ENCODE assay signal across 22 mouse cellular contexts in the genomic region with DNA sequence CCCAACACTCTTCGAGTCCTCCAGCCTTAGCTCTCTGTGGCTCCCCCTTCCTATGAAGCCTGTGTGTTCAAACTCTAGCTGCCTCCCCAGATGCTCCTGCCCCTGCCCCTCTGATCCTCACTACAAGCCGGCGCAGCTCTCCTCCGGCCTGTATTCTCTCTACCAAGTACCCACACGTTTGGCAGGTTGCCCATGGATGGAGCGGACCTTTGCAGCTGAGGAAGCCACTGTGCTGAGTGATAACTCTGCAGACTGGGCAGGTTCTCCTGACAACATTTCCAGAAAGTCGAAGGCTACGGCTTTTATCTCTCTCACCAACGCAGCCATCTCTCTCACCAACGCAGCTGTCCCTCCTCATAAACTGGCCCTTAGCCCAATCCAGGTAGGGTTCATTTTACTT. TPM values are rescaled to one million over a fixed set of nuclear protein-coding genes. Genes with fewer than 3 reads are reported as not detected.
DNase-seq lines count a peak whose midpoint lies in the region; ATAC-seq lines count a peak whose summit lies in the region.
"Had no signal": no experiment of that assay in that cellular context is flagged by ENCODE, and none has a peak within 500 bp of the region (broad histone marks: within the 10 kb centered on the region; RNA-seq: fewer than 3 reads in every experiment).

No protein-coding gene starts in this region.

- peak; percentile 37 for DNase-seq in heart, postnatal 4 days
- no peak for DNase-seq in heart, adult 9 months (ENCODE audit: low spot score in 2 of 2)
- DNase-seq in ovary, postnatal 36 days (ENCODE audit: low spot score) = peak; percentile 39
- no peak for DNase-seq in ovary, adult 18-20 months (ENCODE audit: low spot score)
- DNase-seq in MN1 (ENCODE audit: low spot score) = peak; percentile 20
- DNase-seq: adrenal gland, postnatal 36 days; cerebellum, adult 2 months; gastrocnemius, postnatal 14 days; heart, adult 11 months; heart, postnatal 36 days; kidney, adult 11 months; kidney, postnatal 25 days; liver, embryonic 13.5 days; lung, adult 2 months; lung, postnatal 14 days; right cerebral cortex, postnatal 25 days; thymus, adult 18-20 months; thymus, postnatal 25 days had no signal

- peak; percentile 72 for ATAC-seq in megakaryocyte-erythroid progenitor cell, adult 5-6 weeks (replicated peaks; ENCODE audit: low FRiP score, low TSS enrichment, poor library complexity, severe bottlenecking)
- no peak for ATAC-seq in erythroblast, adult 5-6 weeks (replicated peaks; ENCODE audit: low FRiP score, poor library complexity, severe bottlenecking)
- ATAC-seq: inflammation-experienced regulatory T-cells, adult 6 months; midbrain, embryonic 13.5 days had no signal

RNA-seq across cellular contexts. Expression of gene Jdp2, which starts 39.5 kb away (rescaled TPM):
- total RNA-seq in heart, postnatal 4 days (2021) = 10 to 100 TPM in 1 of 2 experiments, 1 to 10 TPM in 1; 9.1 to 12.2 TPM
- total RNA-seq in megakaryocyte-erythroid progenitor cell, adult 5-6 weeks (2014; fragmentation: Nextera tagmentation) = 0.47 TPM in 1 of 2 replicates, not detected in the other
- 1.1 and 2.1 TPM in 2 replicates for total RNA-seq in megakaryocyte-erythroid progenitor cell, adult 5-6 weeks (2017)
- total RNA-seq in erythroblast, adult 5-6 weeks (2015; ENCODE audit: low replicate concordance) = 12.7 and 14.6 TPM in 2 replicates
- total RNA-seq in erythroblast, adult 5-6 weeks (2017; ENCODE audit: low replicate concordance) = 12.4 and 13.7 TPM in 2 replicates

Comparison
In these comparisons a context has a peak if more than half of its experiments do, and no peak if none do; other contexts are left out.
1. DNase-seq: peak in heart, postnatal 4 days (single experiment), ovary, postnatal 36 days (single experiment) and MN1 (single experiment); none in heart, adult 9 months (0 of 2) and ovary, adult 18-20 months (single experiment).